Mouse (Mus musculus): ENCODE results near the gene Mrtfa. TPM values are rescaled to one million over a fixed set of nuclear protein-coding genes. Genes with fewer than 3 reads are reported as not detected.

The Mrtfa gene
- polyA plus RNA-seq, 1 experiment, result 42.8 TPM

- TF ChIP-seq CTCF (IDR thresholded peaks at IDR 0.05; ENCODE audit: borderline replicate concordance, extremely low read depth, insufficient read depth, insufficient read length) (no peak), POLR2A (IDR thresholded peaks at IDR 0.05; ENCODE audit: borderline replicate concordance, extremely low read depth, insufficient read depth, insufficient read length, poor library complexity, severe bottlenecking) (no peak)
- no peak for DNase-seq (ENCODE audit: low read depth)
These were observed 35.5 kb downstream of the Mrtfa start for GRCm38 (mm10) chr15:81154846-81155624.

GRCm38 (mm10) chr15:81141956-81142576, 48.5 kb downstream of the Mrtfa start:
- no peak for DNase-seq (ENCODE audit: low read depth)
- no peak for TF ChIP-seq CTCF (IDR thresholded peaks at IDR 0.05; ENCODE audit: borderline replicate concordance, extremely low read depth, insufficient read depth, insufficient read length)
- no peak for TF ChIP-seq POLR2A (IDR thresholded peaks at IDR 0.05; ENCODE audit: borderline replicate concordance, extremely low read depth, insufficient read depth, insufficient read length, poor library complexity, severe bottlenecking)

GRCm38 (mm10) chr15:81140004-81140403, 50.6 kb downstream of the Mrtfa start:
- no peak for DNase-seq (ENCODE audit: low read depth)
- TF ChIP-seq POLR2A (IDR thresholded peaks at IDR 0.05; ENCODE audit: borderline replicate concordance, extremely low read depth, insufficient read depth, insufficient read length, poor library complexity, severe bottlenecking) (no peak), CTCF (IDR thresholded peaks at IDR 0.05; ENCODE audit: borderline replicate concordance, extremely low read depth, insufficient read depth, insufficient read length) (no peak)

- TF ChIP-seq POLR2A (IDR thresholded peaks at IDR 0.05; ENCODE audit: borderline replicate concordance, extremely low read depth, insufficient read depth, insufficient read length, poor library complexity, severe bottlenecking) (no peak), CTCF (IDR thresholded peaks at IDR 0.05; ENCODE audit: borderline replicate concordance, extremely low read depth, insufficient read depth, insufficient read length) (no peak)
- no peak for DNase-seq (ENCODE audit: low read depth)
These were observed 53.3 kb downstream of the Mrtfa start for GRCm38 (mm10) chr15:81137298-81137697.

- TF ChIP-seq POLR2A (IDR thresholded peaks at IDR 0.05; ENCODE audit: borderline replicate concordance, extremely low read depth, insufficient read depth, insufficient read length, poor library complexity, severe bottlenecking) (no peak), CTCF (IDR thresholded peaks at IDR 0.05; ENCODE audit: borderline replicate concordance, extremely low read depth, insufficient read depth, insufficient read length) (no peak)
- DNase-seq (ENCODE audit: low read depth), result no peak
These were observed 56.8 kb downstream of the Mrtfa start for GRCm38 (mm10) chr15:81133781-81134180.

- no peak for TF ChIP-seq POLR2A (IDR thresholded peaks at IDR 0.05; ENCODE audit: borderline replicate concordance, extremely low read depth, insufficient read depth, insufficient read length, poor library complexity, severe bottlenecking)
- TF ChIP-seq CTCF (IDR thresholded peaks at IDR 0.05; ENCODE audit: borderline replicate concordance, extremely low read depth, insufficient read depth, insufficient read length), result no peak
- DNase-seq (ENCODE audit: low read depth), result no peak
These were observed 59.4 kb downstream of the Mrtfa start for GRCm38 (mm10) chr15:81131152-81131551.

GRCm38 (mm10) chr15:81129970-81130369, 60.6 kb downstream of the Mrtfa start:
- TF ChIP-seq POLR2A (IDR thresholded peaks at IDR 0.05; ENCODE audit: borderline replicate concordance, extremely low read depth, insufficient read depth, insufficient read length, poor library complexity, severe bottlenecking) (no peak), CTCF (IDR thresholded peaks at IDR 0.05; ENCODE audit: borderline replicate concordance, extremely low read depth, insufficient read depth, insufficient read length) (no peak)
- no peak for DNase-seq (ENCODE audit: low read depth)

GRCm38 (mm10) chr15:81128155-81128838, 62.3 kb downstream of the Mrtfa start:
- TF ChIP-seq CTCF (IDR thresholded peaks at IDR 0.05; ENCODE audit: borderline replicate concordance, extremely low read depth, insufficient read depth, insufficient read length), result no peak
- no peak for TF ChIP-seq POLR2A (IDR thresholded peaks at IDR 0.05; ENCODE audit: borderline replicate concordance, extremely low read depth, insufficient read depth, insufficient read length, poor library complexity, severe bottlenecking)
- DNase-seq (ENCODE audit: low read depth), result no peak

GRCm38 (mm10) chr15:81124282-81124681, 66.3 kb downstream of the Mrtfa start:
- TF ChIP-seq POLR2A (IDR thresholded peaks at IDR 0.05; ENCODE audit: borderline replicate concordance, extremely low read depth, insufficient read depth, insufficient read length, poor library complexity, severe bottlenecking) (no peak), CTCF (IDR thresholded peaks at IDR 0.05; ENCODE audit: borderline replicate concordance, extremely low read depth, insufficient read depth, insufficient read length) (no peak)
- DNase-seq (ENCODE audit: low read depth), result no peak

- TF ChIP-seq POLR2A (IDR thresholded peaks at IDR 0.05; ENCODE audit: borderline replicate concordance, extremely low read depth, insufficient read depth, insufficient read length, poor library complexity, severe bottlenecking) (no peak), CTCF (IDR thresholded peaks at IDR 0.05; ENCODE audit: borderline replicate concordance, extremely low read depth, insufficient read depth, insufficient read length) (no peak)
- no peak for DNase-seq (ENCODE audit: low read depth)
These were observed 67.4 kb downstream of the Mrtfa start for GRCm38 (mm10) chr15:81123122-81123521.

GRCm38 (mm10) chr15:81122535-81122934, 68.0 kb downstream of the Mrtfa start:
- peak; percentile 68 for DNase-seq (ENCODE audit: low read depth)
- TF ChIP-seq POLR2A (IDR thresholded peaks at IDR 0.05; ENCODE audit: borderline replicate concordance, extremely low read depth, insufficient read depth, insufficient read length, poor library complexity, severe bottlenecking), result no peak
- TF ChIP-seq CTCF (IDR thresholded peaks at IDR 0.05; ENCODE audit: borderline replicate concordance, extremely low read depth, insufficient read depth, insufficient read length), result no peak
